Mouse (Mus musculus) small intestine, adult 2 months (tissue): Measurements from ENCODE around the gene Galnt4. TPM values are rescaled to one million over a fixed set of nuclear protein-coding genes. Genes with fewer than 3 reads are reported as not detected.
"Not testable (repeated sequence)": the region's sequence is repeated elsewhere in the genome, so short reads cannot be mapped to it uniquely, and the experiment has no call there.

Source experiments
- H3K27ac ChIP-seq: fragments of 200-500 bp; 2 replicates; pipeline ENCODE4 v1.5.1; 2012; ENCODE audit warnings: low read depth, low read length, control low read depth, inconsistent platforms; ENCODE audit not compliant: insufficient read depth
- H3K27me3 ChIP-seq: fragments of 200-500 bp; 2 replicates; pipeline ENCODE4 v1.6.1; 2012; ENCODE audit warnings: mild to moderate bottlenecking, moderate library complexity, low read length, inconsistent platforms; ENCODE audit not compliant: control insufficient read depth, insufficient read depth
- H3K36me3 ChIP-seq: fragments of 200-500 bp; 2 replicates; pipeline ENCODE4 v1.6.1; 2012; ENCODE audit warnings: mild to moderate bottlenecking, low read length, control low read depth, inconsistent platforms; ENCODE audit not compliant: control insufficient read depth, insufficient read depth
- H3K4me1 ChIP-seq: fragments of 200-500 bp; 2 replicates; pipeline ENCODE4 v1.6.1; 2012; ENCODE audit warnings: low read length, inconsistent platforms, mixed read lengths; ENCODE audit not compliant: control insufficient read depth, insufficient read depth, insufficient read length
- H3K4me3 ChIP-seq: fragments of 200-500 bp; 2 replicates; pipeline ENCODE4 v1.5.1; 2012; ENCODE audit warnings: low read depth, mild to moderate bottlenecking, control low read depth, inconsistent platforms, low read length, moderate library complexity
- CTCF ChIP-seq: fragments of 200-500 bp; IDR thresholded peaks from 2 replicates; pipeline ENCODE4 v1.5.1; 2012; ENCODE audit warnings: low read depth, mild to moderate bottlenecking, control low read depth, inconsistent platforms, low read length, moderate library complexity, mixed read lengths; ENCODE audit not compliant: insufficient replicate concordance, insufficient read length; ENCODE audit errors: extremely low read depth
- POLR2A ChIP-seq: fragments of 200-500 bp; IDR thresholded peaks from 2 replicates; pipeline ENCODE4 v1.6.1; 2012; ENCODE audit warnings: low read depth, mild to moderate bottlenecking, control low read depth, inconsistent platforms, low read length, moderate library complexity
- WGBS: fragments of 180-500 bp; shearing (Covaris S2); methylation state at CpG from one replicate; pipeline ENCODE4 v1.1.7; 2018; 5-methylcytosine and 5-hydroxymethylcytosine counted together
- polyA plus RNA-seq: library from polyadenylated mRNA; depleted of rRNA; stranded (reverse); fragments of >200 nt; gene quantifications from 2 replicates; pipeline ENCODE4 v1.2.3, GENCODE M21; 2012; rRNA removed

Galnt4 gene
- polyA plus RNA-seq, 1 experiment = 3.4 TPM

- no peak for TF ChIP-seq POLR2A
- TF ChIP-seq CTCF = no peak
- H3K36me3 ChIP-seq = peaks cover 13% of the 10 kb centered on the region
- no peaks in the 10 kb centered on the region for H3K27me3 ChIP-seq
- no peak overlapping the region for H3K4me3 ChIP-seq
- 92% methylated on average over 5 of the region's 5 CpGs for WGBS
- H3K27ac ChIP-seq = no peak overlapping the region
- H3K4me1 ChIP-seq = no peaks in the 10 kb centered on the region
Observed at GRCm38 (mm10) chr10:99156808-99157207, 48.8 kb downstream of the Galnt4 start.

- not testable (repeated sequence) for H3K4me3 ChIP-seq, H3K4me1 ChIP-seq, H3K27ac ChIP-seq, H3K27me3 ChIP-seq
- WGBS = 92% methylated on average over 10 of the region's 10 CpGs
- H3K36me3 ChIP-seq = peaks cover 13% of the 10 kb centered on the region
Observed at GRCm38 (mm10) chr10:99157697-99158096, 49.7 kb downstream of the Galnt4 start.

- TF ChIP-seq CTCF (peak; percentile 56; the same call in 1 of the 2 replicates), POLR2A (no peak)
- H3K27ac ChIP-seq = no peak overlapping the region
- peaks cover 4% of the 10 kb centered on the region for H3K4me1 ChIP-seq
- no peaks in the 10 kb centered on the region for H3K27me3 ChIP-seq
- H3K4me3 ChIP-seq = no peak overlapping the region
- 51% methylated on average over 8 of the region's 8 CpGs for WGBS
- H3K36me3 ChIP-seq = peaks cover 3% of the 10 kb centered on the region; the same call in 1 of the 2 replicates
Observed at GRCm38 (mm10) chr10:99161987-99162582, 54.1 kb downstream of the Galnt4 start.

Other genes with a start within 250 kb of the Galnt4 start
- gene Atp2b1, start 193.8 kb upstream of the Galnt4 start, polyA plus RNA-seq = 4.1 and 7.3 TPM in 2 replicates
- gene Poc1b, start 1.1 kb upstream of the Galnt4 start, polyA plus RNA-seq = 3.6 and 5.5 TPM in 2 replicates
- not detected in 2 replicates for gene Phxr2, start 18.2 kb downstream of the Galnt4 start, polyA plus RNA-seq
- 28.7 and 98.8 TPM in 2 replicates for gene Dusp6, start 155.1 kb downstream of the Galnt4 start, polyA plus RNA-seq